Mouse (Mus musculus) E14TG2a.4 (cell line): ENCODE measurements around the gene Glt28d2.

Source experiments
- CTCF ChIP-seq: conservative IDR thresholded peaks from 2 replicates; pipeline ENCODE4 v1.5.1; 2014; ENCODE audit warnings: low read length
- NANOG ChIP-seq: IDR thresholded peaks from 2 replicates; pipeline ENCODE4 v1.6.1; 2014; ENCODE audit warnings: borderline replicate concordance, low read length, mixed read lengths
- POU5F1 ChIP-seq: IDR thresholded peaks from 2 replicates; pipeline ENCODE4 v1.6.1; 2014; ENCODE audit warnings: low read length, borderline replicate concordance

DNA sequence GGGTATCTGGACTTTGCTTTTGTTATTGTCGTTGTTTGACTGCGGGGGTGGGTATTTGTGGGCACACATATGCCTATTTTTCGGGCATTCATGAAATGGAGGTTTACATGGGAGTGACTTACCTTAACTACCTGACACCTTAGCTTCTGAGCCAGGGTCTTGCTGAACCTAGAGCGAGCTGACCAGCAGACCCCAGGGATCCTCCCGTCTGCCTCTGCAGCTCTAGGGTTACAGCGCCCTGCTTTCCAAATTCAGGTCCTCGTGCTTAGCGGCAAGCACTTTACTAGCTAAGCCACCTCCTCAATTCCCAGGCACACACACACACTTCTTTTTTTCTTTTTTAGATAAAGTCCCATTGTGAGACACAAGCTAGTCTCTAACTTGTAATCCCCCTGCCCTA, 36.0 kb upstream of the Glt28d2 start:
- TF ChIP-seq CTCF (no peak), NANOG (no peak), POU5F1 (no peak)
